In genomic region chr3:107332127-107332959, GRCm38 (mm10) we compare ENCODE assay signal across 1 mouse cellular context.
TF ChIP-seq lines count a peak whose summit lies in the region.

No protein-coding gene starts in this region.

TF ChIP-seq in ES-E14, 5 proteins besides CTCF, POLR2A, EP300 and RAD21 (continued from another document):
- TF ChIP-seq MAFK (IDR thresholded peaks at IDR 0.05; ENCODE audit: insufficient read depth, low read depth, low read length), result no peak
- TF ChIP-seq ZNF384 (IDR thresholded peaks at IDR 0.05; ENCODE audit: low read depth, low read length), result no peak
